Mouse (Mus musculus): ENCODE measurements around the gene Ywhag.

The Ywhag gene

DNA sequence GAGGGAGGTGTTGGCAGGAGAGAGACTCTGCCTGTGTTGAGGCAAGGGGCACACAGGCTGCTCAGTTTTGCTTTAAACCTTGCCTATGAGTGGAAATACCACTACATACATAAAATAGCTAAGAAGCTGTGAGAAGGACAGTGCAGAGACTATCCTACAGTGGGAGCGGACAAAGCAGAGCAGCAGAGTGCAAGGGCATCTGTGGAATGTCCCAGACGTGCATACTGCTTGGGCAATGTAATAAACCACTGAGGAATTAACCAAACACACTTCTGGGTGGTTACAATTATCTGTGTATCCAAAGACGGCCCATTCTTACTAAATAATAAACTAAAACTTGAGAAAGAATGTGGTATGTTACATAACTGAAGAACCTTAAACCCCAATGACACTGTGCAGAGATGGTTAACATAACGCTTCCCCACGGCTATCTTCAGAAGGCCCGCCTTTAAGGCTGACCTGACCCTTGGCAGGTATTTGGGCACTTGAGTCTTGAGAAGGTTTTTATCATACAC is 18.3 kb downstream of the Ywhag start:
- no peak for DNase-seq (ENCODE audit: low read depth in 1 of 2, low spot score in 2 of 2)

DNA sequence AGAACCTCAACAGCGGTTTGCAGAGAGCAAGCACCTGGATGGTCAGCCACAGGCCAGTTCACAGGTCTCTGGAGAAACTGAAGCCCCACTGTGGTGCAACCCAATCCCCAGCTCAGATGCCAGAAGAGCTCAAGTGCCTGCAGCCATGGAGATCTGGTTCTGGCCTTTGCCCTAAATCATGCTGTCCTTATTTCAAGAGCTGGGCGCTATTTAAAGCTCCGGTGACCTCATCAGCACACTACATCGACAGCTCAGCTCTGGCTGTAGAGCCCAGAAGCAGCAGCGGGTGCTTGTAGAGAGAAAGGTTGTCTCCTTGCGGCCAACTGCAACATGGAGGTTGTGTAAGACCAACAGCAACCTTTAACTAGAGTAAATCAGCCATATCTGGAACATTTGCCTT is 20.3 kb downstream of the Ywhag start:
- DNase-seq (ENCODE audit: low read depth in 1 of 2, low spot score in 2 of 2), result no peak

DNA sequence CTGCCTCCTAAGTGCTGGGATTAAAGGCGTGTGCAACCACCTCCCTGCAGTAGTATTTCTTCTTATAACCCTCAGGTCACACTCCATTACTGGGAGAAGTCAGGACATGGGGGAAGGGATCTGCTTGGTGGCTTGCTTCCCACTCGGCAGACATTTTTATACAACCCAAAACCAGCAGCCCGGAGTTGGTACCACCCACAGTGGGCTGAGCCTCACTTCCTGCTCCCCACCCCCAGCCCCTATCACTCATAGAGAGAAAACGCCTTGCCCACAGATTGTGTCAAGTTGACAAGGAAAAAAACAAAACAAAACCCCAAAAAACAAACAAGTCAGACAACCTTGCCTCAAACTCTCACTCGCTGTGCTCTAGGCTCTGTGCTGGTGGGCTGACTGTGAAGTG is 21.2 kb downstream of the Ywhag start:
- no peak for DNase-seq (ENCODE audit: low read depth in 1 of 2, low spot score in 2 of 2)

DNA sequence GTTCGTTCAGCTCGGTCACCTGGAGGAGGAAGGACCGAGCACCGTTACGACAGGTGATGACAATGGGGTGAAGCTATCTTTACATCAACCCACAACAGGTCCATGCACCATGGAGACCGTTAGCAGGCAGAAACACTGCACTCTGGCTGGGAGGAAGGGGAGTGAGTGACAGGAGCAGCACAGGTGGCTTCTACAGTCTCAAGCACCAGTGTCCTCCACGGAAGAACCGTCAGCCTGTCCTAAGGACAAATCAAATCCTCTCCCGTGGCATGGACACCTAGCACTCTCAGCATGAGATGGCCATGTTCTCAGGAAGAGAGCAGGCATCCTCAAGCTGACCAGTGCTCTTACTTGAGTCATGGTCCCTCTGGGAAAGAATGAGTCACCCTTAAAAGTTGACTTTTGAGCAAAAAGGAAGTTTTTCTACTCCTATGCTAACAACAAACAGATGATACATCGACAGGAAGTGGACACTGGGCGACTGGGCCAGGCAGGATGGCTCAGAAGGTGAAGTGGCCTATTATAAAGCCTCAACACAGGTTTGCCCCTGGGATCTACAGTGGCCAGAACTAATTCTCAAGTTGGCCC is 22.7 kb downstream of the Ywhag start:
- DNase-seq (ENCODE audit: low read depth in 1 of 2, low spot score in 2 of 2), result no peak

DNA sequence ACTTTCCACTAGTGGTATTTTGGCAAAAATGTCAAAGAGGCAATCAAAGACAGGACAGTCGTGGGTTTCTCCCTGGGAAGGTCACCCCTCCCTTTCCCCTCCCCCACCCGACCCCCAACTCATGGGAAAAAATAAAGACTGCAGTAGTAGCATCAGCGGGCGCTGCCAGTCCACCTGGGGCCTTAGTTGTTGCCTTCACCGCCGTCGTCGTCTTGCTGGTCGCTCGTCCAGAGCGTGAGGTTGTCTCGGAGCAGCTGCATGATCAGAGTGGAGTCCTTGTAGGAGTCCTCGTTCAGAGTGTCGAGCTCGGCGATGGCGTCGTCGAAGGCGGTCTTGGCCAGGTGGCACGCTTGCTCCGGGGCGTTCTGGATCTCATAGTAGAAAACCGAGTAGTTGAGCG is 23.6 kb downstream of the Ywhag start:
- no peak for DNase-seq (ENCODE audit: low read depth in 1 of 2, low spot score in 2 of 2)

DNA sequence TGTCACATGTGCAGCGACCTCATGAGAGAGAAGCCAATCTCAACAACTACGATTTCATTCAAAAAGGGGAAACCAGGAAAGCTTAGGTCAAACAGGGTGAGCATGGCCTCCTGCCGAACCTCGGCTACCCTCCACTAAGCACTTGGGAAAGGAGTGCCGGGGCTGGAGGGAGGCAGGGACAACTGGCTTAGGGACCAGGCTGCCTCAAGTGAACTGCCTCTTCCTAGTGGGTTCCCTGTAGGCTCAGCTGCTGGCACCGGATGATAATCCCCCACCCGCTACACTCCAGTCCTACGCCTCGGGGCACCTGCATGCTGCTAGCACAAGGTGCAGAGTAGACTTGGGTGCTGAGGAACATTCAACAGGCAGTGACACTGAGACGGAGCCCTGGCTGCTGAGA is 24.8 kb downstream of the Ywhag start:
- no peak for DNase-seq (ENCODE audit: low read depth in 1 of 2, low spot score in 2 of 2)

DNA sequence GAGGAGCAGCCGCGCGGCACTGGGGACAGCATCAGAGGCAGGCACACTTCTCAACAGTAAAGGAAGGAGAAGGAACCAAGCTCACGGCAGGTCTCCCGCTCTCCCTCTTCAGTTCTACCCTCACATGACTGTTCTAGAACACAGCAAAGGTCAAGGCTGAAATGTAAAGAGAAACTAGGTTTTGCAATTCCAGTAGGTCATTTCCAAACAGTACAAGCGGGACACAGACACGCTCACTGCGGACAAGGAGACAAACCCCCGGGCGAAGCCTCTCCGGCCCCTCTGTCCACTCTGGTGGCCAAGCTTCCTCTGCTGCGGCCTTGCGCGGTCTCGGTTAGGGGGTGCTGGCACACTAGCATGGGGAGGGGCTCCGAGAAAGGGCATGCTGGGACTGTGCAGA is 25.4 kb downstream of the Ywhag start:
- DNase-seq (ENCODE audit: low read depth in 1 of 2, low spot score in 2 of 2), result no peak

DNA sequence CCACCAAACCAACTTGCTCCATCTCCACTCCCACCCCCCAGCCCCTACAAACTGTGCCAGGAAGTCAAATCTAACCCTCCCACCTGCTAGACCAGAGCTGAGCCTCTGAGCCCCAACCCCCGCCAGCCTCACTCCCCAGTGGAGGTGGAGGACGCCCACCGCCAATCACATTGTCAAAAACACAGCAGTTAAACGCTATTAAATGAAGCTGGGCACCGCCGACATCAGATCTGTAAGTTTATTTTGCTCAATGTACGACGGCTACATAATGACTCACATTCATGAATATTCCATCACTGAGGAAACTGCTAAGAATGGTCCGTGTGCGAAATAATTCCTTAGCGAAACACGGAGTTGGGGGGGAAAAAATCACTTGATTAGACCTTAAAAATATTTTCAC is 26.2 kb downstream of the Ywhag start:
- DNase-seq (ENCODE audit: low read depth in 1 of 2, low spot score in 2 of 2), result no peak

DNA sequence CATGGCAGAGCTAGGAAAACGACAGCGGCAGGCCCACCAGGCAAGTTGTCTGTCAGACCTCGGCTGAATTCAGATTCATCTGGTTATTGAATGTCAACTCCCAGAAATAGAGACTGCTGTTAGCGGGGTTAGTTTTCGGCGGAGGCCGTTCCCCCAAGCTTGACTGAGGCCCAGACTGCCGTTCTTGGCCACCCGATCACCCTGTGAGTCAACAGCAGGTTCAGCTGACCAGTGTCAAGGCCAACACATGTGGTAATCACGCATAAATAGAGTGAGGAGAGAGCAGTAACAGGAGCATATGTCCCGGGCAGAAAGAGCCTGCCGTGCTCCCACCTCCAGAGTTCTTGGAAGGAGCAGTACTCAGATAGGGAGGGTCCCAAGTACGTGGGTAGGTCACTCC is 27.2 kb downstream of the Ywhag start:
- DNase-seq (ENCODE audit: low read depth in 1 of 2, low spot score in 2 of 2), result no peak

DNA sequence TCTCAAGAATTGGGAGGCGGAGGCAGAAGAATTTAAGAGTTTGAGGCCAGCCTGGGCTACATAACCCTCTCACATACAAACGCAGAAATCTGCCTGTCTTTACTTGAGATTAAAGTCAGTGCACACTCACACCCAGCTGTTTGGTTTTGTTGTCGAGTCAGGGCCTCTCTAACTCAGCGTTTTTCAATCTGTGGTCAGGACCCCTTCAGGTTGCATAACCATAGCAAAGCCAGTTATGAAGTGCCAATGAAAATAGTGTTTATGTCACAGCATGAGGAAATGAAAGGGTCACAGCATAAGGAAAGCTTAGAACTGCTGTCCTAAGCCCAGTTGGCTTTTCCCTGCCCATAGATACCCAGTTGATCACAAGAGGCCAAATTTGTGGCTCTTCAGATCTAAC is 27.6 kb downstream of the Ywhag start:
- no peak for DNase-seq (ENCODE audit: low read depth in 1 of 2, low spot score in 2 of 2)

DNA sequence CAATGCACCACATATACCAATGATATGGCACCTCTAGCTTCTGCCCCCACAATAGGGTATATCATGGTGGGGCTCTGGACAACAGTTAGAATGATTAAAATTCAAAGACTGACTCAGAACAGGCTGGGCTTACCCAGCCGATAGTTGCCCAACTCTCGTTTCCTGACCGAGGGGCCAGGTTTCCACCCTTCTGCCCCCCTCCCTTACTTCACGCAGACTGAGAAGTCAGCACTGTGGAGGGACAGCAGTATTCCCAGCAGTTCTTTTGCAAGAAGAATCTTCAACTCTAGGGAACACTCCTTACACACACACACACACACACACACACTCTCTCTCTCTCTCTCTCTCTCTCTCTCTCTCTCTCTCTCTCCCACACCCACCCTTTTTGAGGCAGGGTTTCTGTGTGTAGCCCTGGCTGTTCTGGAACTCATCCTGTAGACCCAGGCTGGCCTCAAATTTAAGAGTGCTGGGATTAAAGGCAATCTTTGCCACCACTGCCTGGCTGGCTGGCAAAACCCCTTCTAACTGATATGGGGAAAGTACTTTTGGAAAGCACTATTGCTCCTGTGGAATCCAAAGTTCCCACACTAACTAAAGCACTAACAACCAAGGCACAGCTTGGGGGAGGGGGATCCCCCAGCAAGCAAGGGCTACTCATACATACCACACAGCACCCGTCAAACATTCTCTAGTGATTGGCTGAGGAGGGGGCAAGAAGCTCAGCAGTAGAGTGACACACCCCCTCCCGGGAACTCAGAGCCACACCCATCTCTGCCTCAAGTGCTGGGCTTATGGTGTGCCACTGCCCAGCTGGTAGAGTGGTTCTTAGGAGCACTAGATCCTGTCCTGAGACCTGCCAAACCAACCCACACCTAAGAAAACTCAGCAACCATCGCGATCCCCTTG is 28.8 kb downstream of the Ywhag start:
- no peak for DNase-seq (ENCODE audit: low read depth in 1 of 2, low spot score in 2 of 2)

DNA sequence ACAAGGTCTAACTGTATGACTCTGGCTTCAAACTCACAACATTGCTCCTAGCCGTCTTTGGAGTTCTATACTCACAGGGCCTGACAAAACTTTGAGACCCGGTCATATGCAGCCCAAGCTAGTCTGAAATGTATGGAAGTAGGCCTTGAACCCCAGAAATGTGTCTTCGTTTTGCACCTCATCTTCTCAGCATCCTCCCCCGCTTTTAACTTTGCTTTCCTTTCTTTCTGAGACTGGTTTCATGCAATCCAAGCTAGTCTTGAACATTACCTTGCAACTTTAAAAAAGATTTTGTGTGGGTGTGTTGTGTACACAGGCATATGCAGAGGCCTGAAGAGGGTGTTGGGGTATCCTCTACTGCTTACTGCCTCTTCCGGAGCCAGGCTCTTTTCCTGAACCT is 30.2 kb downstream of the Ywhag start:
- DNase-seq (ENCODE audit: low read depth in 1 of 2, low spot score in 2 of 2), result no peak

DNA sequence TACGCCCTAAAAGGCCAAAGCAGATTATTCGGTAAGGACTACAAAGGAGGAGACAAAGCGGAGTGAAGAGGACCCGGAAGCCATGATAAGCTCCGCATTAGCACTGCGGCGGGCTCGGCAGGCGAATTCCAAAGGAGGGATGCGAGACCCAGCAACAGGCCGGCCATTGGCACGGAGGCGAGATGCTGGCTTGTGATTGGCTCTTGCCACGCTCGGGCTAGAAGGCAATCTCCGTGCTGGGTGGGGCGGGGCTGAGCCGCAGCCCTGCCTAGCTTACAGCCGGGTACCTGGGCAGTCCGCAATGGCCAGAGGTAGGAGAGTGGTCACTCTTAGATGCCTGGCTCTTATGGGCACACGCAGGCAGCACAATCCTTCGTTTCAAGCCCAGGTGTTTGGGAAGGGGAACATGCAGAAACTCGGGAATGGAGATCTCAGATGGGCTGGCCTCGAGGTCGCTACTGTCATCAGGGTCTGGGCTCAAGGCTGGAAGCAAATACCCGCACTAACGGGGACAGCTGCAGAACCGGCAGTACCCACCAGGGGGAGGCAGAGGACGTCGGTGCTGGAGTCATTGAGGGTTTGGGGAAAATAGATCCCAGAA is 30.8 kb downstream of the Ywhag start:
- DNase-seq (ENCODE audit: low read depth in 1 of 2, low spot score in 2 of 2), result peak; percentile 41 to 46

DNA sequence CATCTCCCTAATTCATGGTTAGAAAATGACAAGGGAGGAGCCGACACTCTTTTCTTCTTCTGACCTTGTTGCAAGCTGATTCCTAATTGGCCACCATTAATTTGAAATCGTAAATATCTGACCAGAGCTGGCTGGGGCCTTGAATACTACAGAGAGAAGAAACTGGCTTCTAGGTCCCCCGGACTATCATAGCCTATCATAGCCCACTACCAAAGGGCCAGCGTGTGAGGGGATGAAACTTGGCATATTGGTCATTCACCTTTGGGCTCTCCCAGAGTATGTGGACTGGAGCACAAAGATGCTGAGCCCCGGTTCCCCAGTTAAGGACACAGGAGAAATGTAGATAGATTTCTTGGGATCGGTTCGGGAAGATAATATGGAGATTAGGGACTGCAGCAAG is 31.4 kb downstream of the Ywhag start:
- DNase-seq (ENCODE audit: low read depth in 1 of 2, low spot score in 2 of 2), result no peak

DNA sequence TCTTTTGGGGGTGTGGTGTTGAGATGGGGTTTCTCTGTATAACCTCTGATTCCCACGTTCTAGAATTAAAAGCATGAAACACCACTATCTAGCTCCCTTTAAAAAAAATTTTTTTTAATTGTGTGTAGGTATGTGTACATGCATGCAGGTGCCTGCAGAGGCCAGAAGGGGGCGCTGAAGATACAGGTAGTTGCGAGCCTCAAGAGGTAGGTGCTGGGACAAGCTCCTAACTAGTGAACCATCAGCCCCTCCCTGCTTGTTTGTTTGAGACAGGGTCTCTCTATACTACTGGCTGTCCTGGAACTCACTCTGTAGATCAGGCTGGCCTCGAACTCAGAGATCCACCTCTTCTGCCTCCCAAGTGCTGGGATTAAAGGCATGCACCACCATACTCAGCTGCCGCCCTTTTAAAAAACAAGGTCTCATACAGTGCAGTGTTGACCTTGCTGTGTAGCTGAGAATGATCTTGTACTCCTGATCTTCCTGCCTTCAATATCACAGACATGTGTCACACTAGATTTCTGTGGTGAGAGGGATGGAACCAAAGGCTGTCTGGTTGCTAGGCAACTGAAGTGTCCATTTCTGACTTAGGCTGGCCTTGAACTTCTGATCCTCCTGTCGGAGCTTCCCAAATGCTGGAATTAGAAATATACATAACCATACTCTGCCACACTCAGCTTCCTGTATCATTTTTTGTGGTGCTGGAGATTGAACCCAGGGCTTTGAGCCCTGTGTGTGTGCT is 32.9 kb downstream of the Ywhag start:
- DNase-seq (ENCODE audit: low read depth in 1 of 2, low spot score in 2 of 2), result no peak

DNA sequence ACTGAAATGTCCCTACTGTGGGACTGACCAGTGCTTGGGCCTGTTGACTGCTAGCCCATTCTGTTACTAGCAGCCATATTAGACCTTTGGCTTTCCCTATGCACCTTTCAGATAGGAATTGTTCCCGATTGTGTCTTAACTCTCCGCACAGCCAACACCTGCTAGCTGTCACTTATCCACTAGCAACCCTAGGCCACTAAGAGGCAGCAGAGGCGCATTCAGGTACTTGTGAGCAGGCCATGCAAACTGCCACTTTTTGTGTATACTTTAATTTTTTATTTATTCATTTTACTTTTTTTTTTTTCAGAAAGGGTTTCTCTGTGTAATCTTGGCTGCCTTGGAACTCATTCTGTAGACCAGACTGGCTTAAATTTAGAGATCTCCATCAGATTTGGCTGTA is 33.7 kb downstream of the Ywhag start:
- no peak for DNase-seq (ENCODE audit: low read depth in 1 of 2, low spot score in 2 of 2)

DNA sequence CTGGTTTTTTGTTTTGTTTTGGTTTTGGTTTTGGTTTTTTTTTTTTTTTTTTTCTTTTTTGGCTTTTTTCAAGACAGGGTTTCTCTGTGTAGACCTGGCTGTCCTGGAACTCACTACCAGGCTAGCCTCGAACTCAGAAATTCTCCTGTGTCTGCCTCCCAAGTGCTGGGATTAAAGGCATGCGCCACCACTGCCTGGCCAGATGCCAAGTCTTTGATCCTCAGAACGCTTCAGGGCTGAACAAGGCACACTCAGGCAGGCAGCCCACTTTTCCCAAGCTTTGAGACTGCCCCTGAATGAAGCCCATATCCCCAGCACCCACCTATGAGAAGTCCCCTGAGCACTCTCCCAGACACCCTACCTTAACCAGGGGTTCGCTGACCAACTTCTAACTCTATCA is 34.6 kb downstream of the Ywhag start:
- DNase-seq (ENCODE audit: low read depth in 1 of 2, low spot score in 2 of 2), result no peak

DNA sequence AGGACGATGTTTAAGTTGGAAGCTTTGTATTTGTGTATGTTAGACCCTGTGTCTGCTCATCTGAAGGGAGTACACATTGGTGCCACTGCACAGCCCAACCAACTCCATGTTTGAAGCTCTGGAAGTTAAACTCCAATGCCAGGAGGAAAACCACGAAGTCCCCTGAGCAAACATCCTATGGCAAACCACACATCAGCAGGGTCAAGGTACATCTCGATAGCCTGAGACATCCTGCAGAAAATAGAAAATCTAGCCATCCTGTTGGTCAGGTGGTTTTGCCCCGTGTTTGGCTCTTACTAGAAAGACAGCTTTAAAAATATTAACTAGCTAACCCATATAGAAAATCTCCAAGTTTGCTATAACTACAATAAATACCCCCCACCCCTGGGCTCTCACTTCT is 35.4 kb downstream of the Ywhag start:
- DNase-seq (ENCODE audit: low read depth in 1 of 2, low spot score in 2 of 2), result no peak

DNA sequence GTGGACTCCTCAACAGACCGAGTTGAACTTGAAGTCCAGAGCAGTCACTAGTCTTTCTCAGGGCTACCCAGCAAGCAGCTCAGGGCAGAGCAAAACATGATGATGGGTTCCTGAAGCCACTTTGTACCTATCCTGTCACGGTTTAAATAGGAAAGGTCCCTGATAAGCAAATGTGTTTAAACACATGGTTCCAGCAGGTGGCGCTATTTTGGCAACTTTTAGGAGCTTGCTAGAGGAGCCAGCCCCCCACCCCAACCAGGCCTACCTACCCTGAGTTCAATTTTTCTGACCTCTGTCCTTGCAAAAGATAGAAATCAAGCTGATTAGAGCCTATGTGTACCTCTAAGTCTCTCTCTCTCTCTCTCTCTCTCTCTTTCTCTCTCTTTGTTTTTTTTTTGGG is 36.4 kb downstream of the Ywhag start:
- no peak for DNase-seq (ENCODE audit: low read depth in 1 of 2, low spot score in 2 of 2)

DNA sequence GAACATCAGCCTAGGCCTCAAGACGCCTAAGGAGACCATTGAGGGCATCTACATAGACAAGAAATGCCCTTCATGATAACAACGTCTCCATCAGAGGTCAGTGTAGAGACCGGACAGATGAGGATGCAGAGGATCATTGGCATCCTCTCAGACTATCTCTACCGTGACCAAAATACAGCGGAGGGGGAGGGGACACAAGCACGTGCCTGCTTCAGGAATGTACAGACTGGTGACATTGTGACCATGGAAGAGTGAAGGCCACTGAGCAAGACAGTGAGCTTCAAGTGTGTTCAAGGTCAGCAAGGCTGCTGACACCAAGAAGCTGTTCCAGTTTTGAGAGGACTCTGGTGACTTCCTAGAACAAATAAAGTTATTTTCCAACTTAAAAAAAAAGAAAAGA is 39.5 kb downstream of the Ywhag start:
- DNase-seq (ENCODE audit: low read depth in 1 of 2, low spot score in 2 of 2), result no peak

DNA sequence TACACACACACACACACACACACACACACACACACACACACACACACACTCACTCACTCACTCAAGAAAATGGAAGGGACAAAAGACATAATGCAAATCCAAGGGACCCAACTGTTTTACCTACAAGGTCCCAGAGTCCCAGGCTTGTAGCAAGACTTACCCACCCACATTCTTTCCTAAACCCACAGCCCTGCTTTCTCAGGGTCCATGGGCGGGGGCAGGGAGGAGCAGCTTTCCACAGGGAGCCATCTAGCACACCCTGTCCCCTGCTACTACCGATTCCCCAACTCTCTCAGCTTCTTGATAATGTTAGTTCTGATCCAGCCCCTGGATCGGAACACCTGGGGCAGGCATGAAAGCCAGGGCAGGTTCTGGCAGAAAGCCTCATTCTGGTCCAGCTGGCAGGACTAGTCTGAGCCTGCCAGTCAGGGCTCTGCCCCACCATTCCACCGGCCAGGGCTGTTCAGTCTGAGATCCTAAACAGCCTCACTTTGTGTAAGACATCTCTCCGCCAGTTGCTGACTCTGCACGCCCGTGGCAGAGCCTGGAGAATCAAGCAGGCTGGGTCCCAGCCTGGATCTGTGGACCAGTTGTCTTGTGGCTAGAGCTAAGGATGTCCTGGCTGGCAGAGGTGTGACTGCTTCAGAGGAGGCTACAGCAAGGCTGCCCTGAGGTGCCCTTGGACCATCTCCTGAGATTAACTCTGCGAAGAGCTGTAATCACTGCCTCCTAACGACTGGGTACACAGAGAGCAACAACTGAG is 41.6 kb downstream of the Ywhag start:
- DNase-seq (ENCODE audit: low read depth in 1 of 2, low spot score in 2 of 2), result no peak
